Mouse (Mus musculus) liver, embryonic 13.5 days (tissue): ENCODE measurements around the gene Lmf1. TPM values are rescaled to one million over a fixed set of nuclear protein-coding genes. Genes with fewer than 3 reads are reported as not detected.

ENCODE experiments used
- ATAC-seq: fragments of 200-750 bp; cut with Nextera tagmentation; 2 replicates; pipeline ENCODE4 v1.8.0; 2017; ENCODE audit warnings: low read depth, mild to moderate bottlenecking, moderate number of reproducible peaks, moderate library complexity
- DNase-seq: peaks from one replicate; pipeline ENCODE4 v3.0.0; 2022
- H3K27ac ChIP-seq: fragments of 300-500 bp; sonication (generic); 2 replicates; pipeline ENCODE4 v1.5.1; 2015; ENCODE audit warnings: moderate library complexity, mild to moderate bottlenecking, inconsistent platforms
- H3K27me3 ChIP-seq: fragments of 300-500 bp; sonication (generic); 2 replicates; pipeline ENCODE4 v1.6.1; 2015; ENCODE audit warnings: mild to moderate bottlenecking, inconsistent platforms
- H3K36me3 ChIP-seq: fragments of 300-500 bp; sonication (generic); 2 replicates; pipeline ENCODE4 v1.6.1; 2015; ENCODE audit warnings: mild to moderate bottlenecking, inconsistent platforms
- H3K4me1 ChIP-seq: fragments of 300-500 bp; sonication (generic); replicated peaks from 2 replicates; pipeline ENCODE4 v1.6.1; 2015; ENCODE audit warnings: inconsistent platforms
- H3K4me2 ChIP-seq: fragments of 300-500 bp; sonication (generic); 2 replicates; pipeline ENCODE4 v1.6.1; 2015; ENCODE audit warnings: inconsistent platforms, mild to moderate bottlenecking, moderate library complexity
- H3K4me3 ChIP-seq: fragments of 300-500 bp; sonication (generic); replicated peaks from 2 replicates; pipeline ENCODE4 v1.5.1; 2015; ENCODE audit warnings: mild to moderate bottlenecking, inconsistent platforms
- H3K9ac ChIP-seq: fragments of 300-500 bp; sonication (generic); 2 replicates; pipeline ENCODE4 v1.6.1; 2015; ENCODE audit warnings: mild to moderate bottlenecking, inconsistent platforms
- H3K9me3 ChIP-seq: fragments of 300-500 bp; sonication (generic); replicated peaks from 2 replicates; pipeline ENCODE4 v1.6.1; 2016; ENCODE audit warnings: inconsistent platforms
- WGBS: fragments of 180-500 bp; shearing (Covaris S2); methylation state at CpG from one replicate; pipeline ENCODE4 v1.1.7; 2015; ENCODE audit not compliant: insufficient replicate concordance; 5-methylcytosine and 5-hydroxymethylcytosine counted together
- polyA plus RNA-seq: library from polyadenylated mRNA; unstranded; fragments of >200 nt; fragmentation: Nextera tagmentation; extraction: Ambion mirVana; gene quantifications from 2 replicates; pipeline ENCODE4 v1.2.1, GENCODE M21; 2015

Lmf1 gene
- polyA plus RNA-seq, 1 experiment from 2014 or later = 11.6 TPM

DNA sequence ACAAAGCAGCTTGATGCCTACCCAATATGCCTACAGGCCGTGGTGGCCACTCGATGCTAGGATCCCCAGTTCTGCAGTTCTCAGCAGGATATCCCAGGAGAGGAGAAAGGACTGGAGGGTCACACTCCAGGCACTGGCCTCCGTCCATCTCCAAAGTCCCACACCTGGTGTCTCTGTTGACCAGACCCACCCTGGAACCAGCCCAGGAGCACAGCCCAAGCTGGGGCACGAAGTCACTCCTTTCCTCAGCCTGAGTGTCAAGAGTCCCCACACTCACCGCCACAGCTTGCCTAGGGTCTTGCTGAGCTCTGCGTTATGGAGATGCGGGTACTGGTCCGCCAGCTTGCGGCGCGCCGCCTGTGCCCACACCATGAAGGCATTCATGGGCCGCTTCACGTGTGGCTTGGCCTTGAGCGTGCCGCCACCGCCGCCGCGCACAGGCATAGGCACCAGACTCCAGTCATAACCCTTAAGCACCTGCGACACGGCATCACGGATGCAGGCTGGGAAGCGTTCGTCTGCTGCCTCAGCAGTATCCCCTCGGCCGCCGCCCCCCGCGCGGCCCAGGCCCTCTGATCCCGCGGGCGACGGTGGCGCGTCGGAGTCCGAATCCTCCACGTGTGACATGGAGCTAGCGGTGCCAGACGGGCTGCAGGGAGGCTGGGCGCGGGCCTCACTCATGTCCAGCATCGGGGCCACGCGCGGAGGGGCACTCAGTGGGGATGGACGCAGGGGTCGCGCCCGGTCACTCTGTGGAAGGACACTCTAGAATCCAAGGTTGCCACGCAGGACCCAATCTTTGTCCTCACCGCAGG, 8.8 kb upstream of the Lmf1 start:
- ATAC-seq (no peak), DNase-seq (no peak)
- H3K4me3 ChIP-seq = peak overlapping the region; percentile 48
- H3K27ac ChIP-seq = no peak overlapping the region
- peaks cover 15% of the 10 kb centered on the region; the same call in 1 of the 2 replicates for H3K4me1 ChIP-seq
- H3K9me3 ChIP-seq = no peaks in the 10 kb centered on the region
- H3K9ac ChIP-seq = 0 out of 2 replicates have a peak overlapping the region, but pooled peaks have one; percentile 39
- no peaks in the 10 kb centered on the region for H3K36me3 ChIP-seq
- peak overlapping the region; percentile 70 for H3K4me2 ChIP-seq
- peaks cover 83% of the 10 kb centered on the region for H3K27me3 ChIP-seq
- 6% methylated on average over 54 of the region's 54 CpGs for WGBS

DNA sequence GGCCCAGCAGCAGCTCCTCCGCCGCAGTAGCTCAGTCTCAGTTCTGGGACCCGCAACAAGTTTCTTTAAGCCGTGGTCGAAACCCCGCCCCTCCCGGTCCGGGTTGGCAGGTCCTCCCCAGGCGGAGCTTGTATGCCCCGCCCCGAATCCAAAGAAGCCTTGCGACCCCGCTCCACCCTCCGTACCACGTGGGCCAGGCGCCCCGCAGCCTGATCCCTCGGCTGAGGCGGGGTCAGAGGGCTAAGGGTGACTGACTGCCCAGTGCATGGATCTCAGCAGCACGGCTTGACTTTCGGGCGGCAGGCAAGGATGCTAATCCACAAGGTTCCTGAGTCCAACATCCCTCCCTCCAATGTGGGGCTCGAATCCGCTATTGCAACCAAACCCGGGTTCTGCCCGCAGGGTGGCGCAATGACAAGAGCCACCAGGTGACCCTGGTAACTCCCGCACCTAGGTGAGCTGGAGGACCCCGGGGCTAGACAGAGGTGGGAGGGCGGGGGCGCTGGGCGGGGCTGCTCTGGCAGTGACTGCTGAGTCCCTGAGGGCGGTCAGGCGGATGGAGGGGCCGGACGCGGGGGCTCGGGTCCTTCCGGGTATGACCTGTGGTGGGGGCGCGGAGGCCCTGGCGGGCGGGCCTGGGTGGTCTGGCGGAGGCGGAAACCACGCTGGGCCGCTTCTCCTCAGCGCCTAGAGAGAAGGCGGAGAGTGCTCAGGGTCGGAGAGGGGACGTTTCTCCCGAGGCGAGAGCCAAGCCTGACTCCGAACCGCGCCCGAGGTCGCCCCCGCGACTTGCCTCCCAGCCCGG, 8.0 kb upstream of the Lmf1 start, which contains the start of gene Sox8:
Gene Sox8 (minus strand): TSS at position 39 of the 805 bp plus-strand sequence.
- peaks cover 83% of the 10 kb centered on the region for H3K27me3 ChIP-seq
- peak within 1 kb of the TSS; percentile 48 for H3K4me3 ChIP-seq
- peak within 1 kb of the TSS; percentile 70 for H3K4me2 ChIP-seq
- 0 out of 2 replicates have a peak within 1 kb of the TSS, but pooled peaks have one; percentile 39 for H3K9ac ChIP-seq
- H3K27ac ChIP-seq = no peak within 1 kb of the TSS
- WGBS = under 1% methylated on average over 61 of the region's 61 CpGs
- ATAC-seq (peak; percentile 68), DNase-seq (peak; percentile 62)
- no peaks in the 10 kb centered on the region for H3K36me3 ChIP-seq
- H3K9me3 ChIP-seq = no peaks in the 10 kb centered on the region
- peaks cover 15% of the 10 kb centered on the region; the same call in 1 of the 2 replicates for H3K4me1 ChIP-seq

DNA sequence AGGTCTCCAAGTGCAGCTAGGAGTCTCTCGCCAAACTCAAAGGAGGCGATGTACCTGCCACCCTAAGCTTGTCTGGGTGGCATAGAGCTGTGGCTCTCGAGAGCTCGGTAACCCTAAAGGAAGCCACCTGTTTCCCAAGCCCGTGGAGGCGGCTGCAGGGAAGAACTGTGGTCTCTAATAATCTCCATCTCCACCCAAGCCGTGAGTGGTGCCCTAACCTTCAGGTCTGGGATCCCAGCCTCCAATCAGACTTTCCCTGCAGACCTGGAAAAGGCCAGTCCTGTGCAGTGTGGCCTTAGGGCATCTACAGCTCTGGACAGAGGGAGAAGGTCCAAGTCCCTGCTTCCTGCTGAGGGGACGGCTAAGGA, 7.4 kb upstream of the Lmf1 start:
- Histone ChIP-seq H3K9me3 (no peaks in the 10 kb centered on the region), H3K27me3 (peaks cover 78% of the 10 kb centered on the region), H3K4me3 (peak overlapping the region; percentile 48), H3K27ac (no peak overlapping the region), H3K9ac (no peak overlapping the region), H3K4me1 (peaks cover 15% of the 10 kb centered on the region; the same call in 1 of the 2 replicates), H3K4me2 (peak overlapping the region; percentile 70), H3K36me3 (no peaks in the 10 kb centered on the region)
- DNase-seq = no peak
- ATAC-seq = no peak
- WGBS = 6% methylated on average over 8 of the region's 8 CpGs

- Histone ChIP-seq H3K9me3 (no peaks in the 10 kb centered on the region), H3K9ac (no peak overlapping the region), H3K27ac (no peak overlapping the region), H3K4me1 (peaks cover 28% of the 10 kb centered on the region), H3K4me3 (no peak overlapping the region), H3K4me2 (no peak overlapping the region), H3K36me3 (no peaks in the 10 kb centered on the region), H3K27me3 (peaks cover 48% of the 10 kb centered on the region)
- ATAC-seq (no peak), DNase-seq (no peak)
- 61% methylated on average over 12 of the region's 12 CpGs for WGBS
Observed at GRCm38 (mm10) chr17:25575208-25575971, 3.5 kb upstream of the Lmf1 start.

- H3K9me3 ChIP-seq = no peaks in the 10 kb centered on the region
- peaks cover 22% of the 10 kb centered on the region for H3K4me1 ChIP-seq
- ATAC-seq (no peak), DNase-seq (no peak)
- H3K27me3 ChIP-seq = peaks cover 42% of the 10 kb centered on the region
- H3K4me2 ChIP-seq = no peak overlapping the region
- no peaks in the 10 kb centered on the region for H3K36me3 ChIP-seq
- H3K9ac ChIP-seq = no peak overlapping the region
- H3K27ac ChIP-seq = no peak overlapping the region
- WGBS = 58% methylated on average over 2 of the region's 2 CpGs
- H3K4me3 ChIP-seq = no peak overlapping the region
Observed at GRCm38 (mm10) chr17:25576034-25576433, 2.9 kb upstream of the Lmf1 start.

DNA sequence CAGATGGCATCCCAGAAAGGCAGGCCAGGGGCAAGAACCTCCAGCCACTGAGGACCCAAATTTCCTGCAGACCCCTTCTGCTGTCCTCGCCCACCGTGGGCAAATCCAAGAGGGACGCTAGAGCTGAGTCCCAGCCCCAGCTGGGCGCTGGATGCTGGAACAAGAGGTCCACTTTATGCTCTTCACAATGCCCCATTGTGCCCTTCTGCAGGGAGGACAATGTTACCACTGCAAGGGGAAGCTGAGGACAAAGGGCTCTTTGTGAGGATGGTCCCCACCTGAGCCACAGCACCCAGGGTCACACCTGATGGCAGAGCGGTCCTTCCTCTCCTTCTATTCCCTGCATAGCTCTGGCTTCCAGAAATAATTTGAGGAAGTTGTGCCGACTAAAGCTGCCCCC, 1.6 kb upstream of the Lmf1 start:
- 48% methylated on average over 6 of the region's 6 CpGs for WGBS
- no peak overlapping the region for H3K4me3 ChIP-seq
- H3K4me1 ChIP-seq = peaks cover 21% of the 10 kb centered on the region
- no peak for ATAC-seq
- no peaks in the 10 kb centered on the region for H3K9me3 ChIP-seq
- no peaks in the 10 kb centered on the region for H3K36me3 ChIP-seq
- H3K27ac ChIP-seq = no peak overlapping the region
- no peak overlapping the region for H3K4me2 ChIP-seq
- H3K27me3 ChIP-seq = peaks cover 30% of the 10 kb centered on the region
- DNase-seq = no peak
- no peak overlapping the region for H3K9ac ChIP-seq

- Histone ChIP-seq H3K27me3 (peaks cover 25% of the 10 kb centered on the region), H3K9me3 (no peaks in the 10 kb centered on the region), H3K36me3 (no peaks in the 10 kb centered on the region), H3K4me2 (no peak overlapping the region), H3K4me3 (no peak overlapping the region), H3K4me1 (peaks cover 24% of the 10 kb centered on the region), H3K9ac (no peak overlapping the region), H3K27ac (no peak overlapping the region)
- DNase-seq (no peak), ATAC-seq (no peak)
- 50% methylated on average over 2 of the region's 2 CpGs for WGBS
Observed at GRCm38 (mm10) chr17:25577702-25578101, 1.2 kb upstream of the Lmf1 start.

DNA sequence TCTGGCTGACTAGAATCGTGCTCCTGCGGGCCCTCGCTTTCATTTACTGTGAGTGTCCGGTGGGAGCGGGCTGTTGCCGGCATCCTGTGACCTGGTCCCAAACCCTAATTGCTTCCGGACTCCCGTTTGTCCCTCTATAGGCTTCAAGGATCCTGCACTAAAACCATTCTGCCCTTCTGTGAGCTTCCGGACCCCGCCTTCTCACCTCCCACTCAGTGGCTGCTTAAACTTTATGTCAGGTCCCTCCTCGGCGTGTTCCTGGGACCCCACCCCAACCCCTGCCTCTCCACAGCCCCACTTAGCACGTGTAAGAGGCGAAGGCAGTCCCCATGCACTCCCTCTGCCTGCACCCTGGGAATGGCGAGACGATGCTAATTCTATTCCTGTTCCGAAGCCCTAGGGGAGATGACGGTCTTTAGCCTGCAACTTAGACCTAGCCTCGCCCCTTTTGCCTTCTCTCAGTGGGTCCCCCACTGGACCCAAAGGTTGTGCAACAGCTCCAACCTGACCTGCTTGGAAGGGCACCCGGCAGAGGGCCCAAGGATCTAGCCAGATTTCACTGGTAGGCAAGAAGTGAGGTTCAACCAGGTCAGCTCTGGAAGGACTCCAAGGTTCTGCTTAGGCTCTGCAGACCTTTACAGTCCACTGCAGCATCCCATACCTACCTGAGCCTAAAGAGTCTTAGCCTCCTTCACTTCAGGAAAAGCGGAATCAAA, 605 bp downstream of the Lmf1 start:
- ATAC-seq (peak; percentile 35), DNase-seq (no peak)
- Histone ChIP-seq H3K4me3 (peak overlapping the region; percentile 81), H3K4me2 (peak overlapping the region; percentile 94), H3K27ac (peak overlapping the region; percentile 55), H3K4me1 (peaks cover 41% of the 10 kb centered on the region), H3K36me3 (no peaks in the 10 kb centered on the region), H3K9me3 (no peaks in the 10 kb centered on the region), H3K9ac (peak overlapping the region; percentile 86), H3K27me3 (peaks cover 9% of the 10 kb centered on the region)
- 5% methylated on average over 21 of the region's 21 CpGs for WGBS

DNA sequence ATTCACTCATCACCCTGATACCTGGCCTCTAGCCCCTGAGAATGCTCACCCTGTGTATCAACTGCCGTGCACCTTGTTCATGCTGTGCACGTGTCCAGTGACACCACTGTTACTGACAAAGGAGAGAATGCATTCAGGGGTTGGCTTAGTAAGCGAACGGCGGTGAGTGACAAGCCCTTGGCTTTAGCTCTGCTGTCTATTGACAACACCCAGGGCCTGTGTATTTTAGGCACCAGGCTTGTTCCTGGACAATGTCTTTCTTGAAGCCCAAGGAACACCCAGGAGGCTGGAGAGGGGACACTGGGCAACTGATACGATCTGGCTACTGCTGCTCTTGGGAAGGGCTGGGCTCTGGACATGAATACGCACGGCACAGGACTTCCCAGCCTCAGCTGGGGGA, 3.2 kb downstream of the Lmf1 start:
- Histone ChIP-seq H3K36me3 (peaks cover 11% of the 10 kb centered on the region; the same call in 1 of the 2 replicates), H3K9ac (no peak overlapping the region), H3K9me3 (no peaks in the 10 kb centered on the region), H3K4me3 (no peak overlapping the region), H3K27ac (no peak overlapping the region), H3K27me3 (peaks cover 5% of the 10 kb centered on the region), H3K4me2 (no peak overlapping the region), H3K4me1 (peaks cover 43% of the 10 kb centered on the region)
- ATAC-seq (no peak), DNase-seq (no peak)
- WGBS = 77% methylated on average over 8 of the region's 8 CpGs

- 77% methylated on average over 4 of the region's 4 CpGs for whole genome bisulfite sequencing
- no peak for ATAC-seq
Observed at GRCm38 (mm10) chr17:25583099-25583498, 4.2 kb downstream of the Lmf1 start.

More at GRCm38 (mm10) chr17:25583099-25583498, 4.2 kb downstream of the Lmf1 start:
- H3K27ac ChIP-seq = no peak overlapping the region
- no peaks in the 10 kb centered on the region for H3K9me3 ChIP-seq
- no peak overlapping the region for H3K4me3 ChIP-seq
- no peak overlapping the region for H3K4me2 ChIP-seq
- H3K4me1 ChIP-seq = peaks cover 43% of the 10 kb centered on the region
- H3K27me3 ChIP-seq = no peaks in the 10 kb centered on the region
- no peak overlapping the region for H3K9ac ChIP-seq
- no peak for DNase-seq
- peaks cover 18% of the 10 kb centered on the region; the same call in 1 of the 2 replicates for H3K36me3 ChIP-seq
